Mouse (Mus musculus) megakaryocyte progenitor cell, adult 5-6 weeks (primary cell): ENCODE measurements around the gene Mcrip2. TPM values are rescaled to one million over a fixed set of nuclear protein-coding genes. Genes with fewer than 3 reads are reported as not detected.

Source experiments
- ATAC-seq: replicated peaks from 2 replicates; pipeline ENCODE4 v1.8.0; 2016; ENCODE audit warnings: mild to moderate bottlenecking, moderate TSS enrichment, inconsistent platforms; ENCODE audit not compliant: poor library complexity
- total RNA-seq, 2 experiments: library from RNA; stranded (forward) in 1 of 2; stranded (reverse) in 1 of 2; fragments of 157-497, 149-512 nt in 1 of 2; fragments of 200-1000 nt in 1 of 2; gene quantifications; 2 replicates each; pipeline versions ENCODE4 v1.2.3 to v1.2.4; 2015 to 2017

Gene Mcrip2
- total RNA-seq, 2 experiments from 2014 or later, result 8.6 to 42.2 TPM

DNA sequence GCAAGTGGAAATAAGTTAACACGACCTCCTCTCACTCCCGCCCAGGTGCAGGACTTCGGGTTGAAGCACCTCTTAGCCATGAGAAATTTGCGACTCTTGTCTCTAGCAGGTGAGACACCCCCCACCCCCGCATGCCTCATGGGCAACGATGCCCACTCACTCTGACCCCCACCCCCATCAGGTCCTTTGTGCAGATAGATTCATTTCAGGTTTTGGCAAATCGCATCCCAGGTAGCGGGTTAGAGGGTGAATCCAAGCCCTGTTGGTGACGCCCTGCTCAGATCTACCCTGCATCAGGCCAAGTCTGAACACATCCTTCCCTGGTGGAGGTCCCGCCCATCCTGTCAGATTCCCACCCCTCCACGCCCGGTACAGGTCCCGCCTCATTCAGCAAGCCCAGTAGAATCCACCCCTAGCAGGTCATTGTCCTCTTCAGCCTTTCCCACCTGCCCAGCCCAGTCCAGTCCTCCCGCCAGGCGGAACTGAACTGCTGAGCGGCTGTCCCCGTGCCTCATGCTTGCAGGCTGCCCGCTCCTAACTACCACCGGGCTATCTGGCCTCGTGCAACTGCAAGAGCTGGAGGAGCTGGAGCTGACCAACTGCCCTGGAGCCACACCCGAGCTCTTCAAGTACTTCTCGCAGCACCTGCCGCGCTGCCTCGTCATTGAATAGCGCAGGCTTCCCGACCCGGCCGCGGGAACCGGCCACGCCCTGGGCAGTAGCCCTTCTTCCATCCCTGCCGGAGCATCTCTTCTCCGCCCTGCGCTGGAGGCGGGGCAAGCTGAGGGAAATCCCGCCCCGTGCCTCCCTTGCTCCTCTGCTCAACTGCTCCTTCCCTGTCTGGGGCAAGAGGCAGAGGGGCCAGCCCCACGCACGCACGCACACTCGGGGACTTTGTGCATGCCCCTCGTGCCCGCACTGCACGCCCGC, 49.4 kb downstream of the Mcrip2 start:
- ATAC-seq, result peak; percentile 54

DNA sequence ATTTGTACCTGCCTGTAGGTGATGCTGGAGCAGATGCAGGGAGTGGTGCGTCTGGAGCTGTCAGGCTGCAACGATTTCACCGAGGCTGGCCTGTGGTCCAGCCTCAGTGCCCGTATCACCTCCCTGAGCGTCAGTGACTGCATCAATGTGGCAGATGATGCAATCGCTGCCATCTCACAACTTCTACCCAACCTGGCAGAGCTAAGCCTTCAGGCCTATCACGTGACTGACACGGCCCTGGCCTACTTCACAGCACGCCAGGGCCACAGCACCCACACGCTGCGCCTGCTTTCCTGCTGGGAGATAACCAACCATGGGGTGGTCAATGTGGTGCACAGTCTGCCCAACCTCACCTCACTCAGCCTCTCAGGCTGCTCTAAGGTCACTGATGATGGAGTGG, 50.9 kb downstream of the Mcrip2 start:
- no peak for ATAC-seq

Other genes with a start within 250 kb of the Mcrip2 start
- gene Gng13, start 151.6 kb downstream of the Mcrip2 start, total RNA-seq (2015), result not detected in 2 replicates
- 0.34 TPM in 1 of 2 replicates, not detected in the other for gene Gng13, start 151.6 kb downstream of the Mcrip2 start, total RNA-seq (2017)
- gene Chtf18, start 141.3 kb downstream of the Mcrip2 start, total RNA-seq (2015), result 12.9 and 19.0 TPM in 2 replicates
- gene Chtf18, start 141.3 kb downstream of the Mcrip2 start, total RNA-seq (2017), result 27.0 and 30.2 TPM in 2 replicates
- 5.5 and 5.7 TPM in 2 replicates for gene Rpusd1, start 141.1 kb downstream of the Mcrip2 start, total RNA-seq (2015)
- gene Rpusd1, start 141.1 kb downstream of the Mcrip2 start, total RNA-seq (2017), result 1.6 and 6.0 TPM in 2 replicates
- not detected in 2 replicates for gene Mslnl, start 132.7 kb downstream of the Mcrip2 start, total RNA-seq (2015)
- not detected in 2 replicates for gene Mslnl, start 132.7 kb downstream of the Mcrip2 start, total RNA-seq (2017)
- 0.46 TPM in 1 of 2 replicates, not detected in the other for gene Msln, start 114.4 kb downstream of the Mcrip2 start, total RNA-seq (2015)
- not detected in 2 replicates for gene Msln, start 114.4 kb downstream of the Mcrip2 start, total RNA-seq (2017)
- 12.3 and 16.2 TPM in 2 replicates for gene Narfl, start 95.0 kb downstream of the Mcrip2 start, total RNA-seq (2015)
- 24.5 and 31.5 TPM in 2 replicates for gene Narfl, start 95.0 kb downstream of the Mcrip2 start, total RNA-seq (2017)
- gene Haghl, start 83.1 kb downstream of the Mcrip2 start, total RNA-seq (2015), result 10.9 and 13.4 TPM in 2 replicates
- gene Haghl, start 83.1 kb downstream of the Mcrip2 start, total RNA-seq (2017), result 15.2 and 18.8 TPM in 2 replicates
- gene Ccdc78, start 82.2 kb downstream of the Mcrip2 start, total RNA-seq (2015), result 0.05 TPM in 1 of 2 replicates, not detected in the other
- gene Ccdc78, start 82.2 kb downstream of the Mcrip2 start, total RNA-seq (2017), result 0.20 and 0.21 TPM in 2 replicates
- 113 and 126 TPM in 2 replicates for gene Fam173a, start 75.9 kb downstream of the Mcrip2 start, total RNA-seq (2015)
- 29.3 and 38.2 TPM in 2 replicates for gene Fam173a, start 75.9 kb downstream of the Mcrip2 start, total RNA-seq (2017)
- gene AC134908.4, start 73.1 kb downstream of the Mcrip2 start, total RNA-seq (2015), result 1.8 TPM in 1 of 2 replicates, not detected in the other
- not detected in 2 replicates for gene AC134908.4, start 73.1 kb downstream of the Mcrip2 start, total RNA-seq (2017)
- gene Metrn, start 71.6 kb downstream of the Mcrip2 start, total RNA-seq (2015), result 4.5 and 9.7 TPM in 2 replicates
- 26.8 and 29.5 TPM in 2 replicates for gene Metrn, start 71.6 kb downstream of the Mcrip2 start, total RNA-seq (2017)
- gene Fbxl16, start 59.7 kb downstream of the Mcrip2 start, total RNA-seq (2015), result not detected in 2 replicates
- gene Fbxl16, start 59.7 kb downstream of the Mcrip2 start, total RNA-seq (2017), result not detected in 2 replicates
- gene Wdr24, start 45.1 kb downstream of the Mcrip2 start, total RNA-seq (2015), result 10.0 and 10.1 TPM in 2 replicates
- 16.1 and 18.0 TPM in 2 replicates for gene Wdr24, start 45.1 kb downstream of the Mcrip2 start, total RNA-seq (2017)
- gene Jmjd8, start 39.9 kb downstream of the Mcrip2 start, total RNA-seq (2015), result 12.0 and 15.6 TPM in 2 replicates
- 19.5 and 22.8 TPM in 2 replicates for gene Jmjd8, start 39.9 kb downstream of the Mcrip2 start, total RNA-seq (2017)
- gene Stub1, start 35.4 kb downstream of the Mcrip2 start, total RNA-seq (2015), result 66.5 and 73.4 TPM in 2 replicates
- 99.5 and 106 TPM in 2 replicates for gene Stub1, start 35.4 kb downstream of the Mcrip2 start, total RNA-seq (2017)
- gene Rhbdl1, start 31.5 kb downstream of the Mcrip2 start, total RNA-seq (2015), result 1.0 and 1.1 TPM in 2 replicates
- gene Rhbdl1, start 31.5 kb downstream of the Mcrip2 start, total RNA-seq (2017), result 2.5 TPM in 1 of 2 replicates, not detected in the other
- gene Gm20683, start 27.0 kb downstream of the Mcrip2 start, total RNA-seq (2015), result 0.17 and 0.32 TPM in 2 replicates
- 0.54 and 0.78 TPM in 2 replicates for gene Gm20683, start 27.0 kb downstream of the Mcrip2 start, total RNA-seq (2017)
- gene Rhot2, start 23.9 kb downstream of the Mcrip2 start, total RNA-seq (2015), result 15.1 and 17.0 TPM in 2 replicates
- 18.0 and 19.7 TPM in 2 replicates for gene Rhot2, start 23.9 kb downstream of the Mcrip2 start, total RNA-seq (2017)
- gene Wdr90, start 7.3 kb downstream of the Mcrip2 start, total RNA-seq (2015), result 29.5 and 37.9 TPM in 2 replicates
- gene Wdr90, start 7.3 kb downstream of the Mcrip2 start, total RNA-seq (2017), result 17.4 and 17.6 TPM in 2 replicates
- gene Mettl26, start 6.3 kb upstream of the Mcrip2 start, total RNA-seq (2015), result 34.3 and 39.1 TPM in 2 replicates
- 15.4 and 22.3 TPM in 2 replicates for gene Mettl26, start 6.3 kb upstream of the Mcrip2 start, total RNA-seq (2017)
- gene Wfikkn1, start 12.1 kb upstream of the Mcrip2 start, total RNA-seq (2015), result 0.37 and 1.1 TPM in 2 replicates
- 0.12 and 0.54 TPM in 2 replicates for gene Wfikkn1, start 12.1 kb upstream of the Mcrip2 start, total RNA-seq (2017)
- 7.9 and 8.5 TPM in 2 replicates for gene Rab40c, start 51.0 kb upstream of the Mcrip2 start, total RNA-seq (2015)
- 10.4 and 12.0 TPM in 2 replicates for gene Rab40c, start 51.0 kb upstream of the Mcrip2 start, total RNA-seq (2017)
- gene Pigq, start 76.2 kb upstream of the Mcrip2 start, total RNA-seq (2015), result 53.3 and 56.3 TPM in 2 replicates
- gene Pigq, start 76.2 kb upstream of the Mcrip2 start, total RNA-seq (2017), result 41.6 and 41.8 TPM in 2 replicates
- gene Nhlrc4, start 76.2 kb upstream of the Mcrip2 start, total RNA-seq (2015), result not detected in 2 replicates
- gene Nhlrc4, start 76.2 kb upstream of the Mcrip2 start, total RNA-seq (2017), result not detected in 2 replicates
- gene A930017K11Rik, start 83.8 kb upstream of the Mcrip2 start, total RNA-seq (2015), result not detected in 2 replicates
- gene A930017K11Rik, start 83.8 kb upstream of the Mcrip2 start, total RNA-seq (2017), result not detected in 2 replicates
- 8.6 and 11.2 TPM in 2 replicates for gene Capn15, start 117.0 kb upstream of the Mcrip2 start, total RNA-seq (2015)
- 2.4 and 3.3 TPM in 2 replicates for gene Capn15, start 117.0 kb upstream of the Mcrip2 start, total RNA-seq (2017)
- gene Rab11fip3, start 200.8 kb upstream of the Mcrip2 start, total RNA-seq (2015), result 0.69 and 1.6 TPM in 2 replicates
- gene Rab11fip3, start 200.8 kb upstream of the Mcrip2 start, total RNA-seq (2017), result 0.83 and 1.9 TPM in 2 replicates
- gene Decr2, start 221.6 kb upstream of the Mcrip2 start, total RNA-seq (2015), result 2.9 and 5.3 TPM in 2 replicates
- gene Decr2, start 221.6 kb upstream of the Mcrip2 start, total RNA-seq (2017), result 10.1 and 11.7 TPM in 2 replicates
- 46.5 and 47.1 TPM in 2 replicates for gene Nme4, start 226.8 kb upstream of the Mcrip2 start, total RNA-seq (2015)
- 42.7 and 45.4 TPM in 2 replicates for gene Nme4, start 226.8 kb upstream of the Mcrip2 start, total RNA-seq (2017)
- 7.2 and 7.4 TPM in 2 replicates for gene Tmem8, start 244.5 kb upstream of the Mcrip2 start, total RNA-seq (2015)
- 4.9 and 8.6 TPM in 2 replicates for gene Tmem8, start 244.5 kb upstream of the Mcrip2 start, total RNA-seq (2017)